Mouse (Mus musculus) forebrain, embryonic 13.5 days (tissue): ENCODE data around the gene Ap2a2. TPM values are rescaled to one million over a fixed set of nuclear protein-coding genes. Genes with fewer than 3 reads are reported as not detected.
"Not testable (repeated sequence)": the region's sequence is repeated elsewhere in the genome, so short reads cannot be mapped to it uniquely, and the experiment has no call there.

Experiments used
- ATAC-seq: fragments of 200-750 bp; cut with Nextera tagmentation; 2 replicates; pipeline ENCODE4 v1.8.0; 2017
- H3K27ac ChIP-seq: fragments of 300-500 bp; sonication (generic); 2 replicates; pipeline ENCODE4 v1.5.1; 2015; ENCODE audit warnings: inconsistent platforms, mild to moderate bottlenecking, moderate library complexity
- H3K27me3 ChIP-seq: fragments of 300-500 bp; sonication (generic); 2 replicates; pipeline ENCODE4 v1.6.1; 2015; ENCODE audit warnings: mild to moderate bottlenecking, inconsistent platforms
- H3K36me3 ChIP-seq: fragments of 300-500 bp; sonication (generic); 2 replicates; pipeline ENCODE4 v1.6.1; 2015; ENCODE audit warnings: mild to moderate bottlenecking, inconsistent platforms; ENCODE audit not compliant: poor library complexity, severe bottlenecking
- H3K4me1 ChIP-seq: fragments of 300-500 bp; sonication (generic); 2 replicates; pipeline ENCODE4 v1.6.1; 2015; ENCODE audit warnings: inconsistent platforms
- H3K4me2 ChIP-seq: fragments of 300-500 bp; sonication (generic); 2 replicates; pipeline ENCODE4 v1.6.1; 2015; ENCODE audit warnings: inconsistent platforms, mild to moderate bottlenecking, moderate library complexity
- H3K4me3 ChIP-seq: fragments of 300-500 bp; sonication (generic); 2 replicates; pipeline ENCODE4 v1.5.1; 2015; ENCODE audit warnings: mild to moderate bottlenecking, inconsistent platforms
- H3K9ac ChIP-seq: fragments of 300-500 bp; sonication (generic); 2 replicates; pipeline ENCODE4 v1.6.1; 2015; ENCODE audit warnings: mild to moderate bottlenecking, inconsistent platforms
- H3K9me3 ChIP-seq: fragments of 300-500 bp; sonication (generic); replicated peaks from 2 replicates; pipeline ENCODE4 v1.6.1; 2016; ENCODE audit warnings: inconsistent platforms
- WGBS: fragments of 180-500 bp; shearing (Covaris S2); methylation state at CpG from one replicate; pipeline ENCODE4 v1.1.7; 2015; 5-methylcytosine and 5-hydroxymethylcytosine counted together
- polyA plus RNA-seq: library from polyadenylated mRNA; unstranded; fragments of >200 nt; fragmentation: Nextera tagmentation; extraction: Ambion mirVana; gene quantifications from 2 replicates; pipeline ENCODE4 v1.2.1, GENCODE M21; 2015

The Ap2a2 gene
- polyA plus RNA-seq, 1 experiment from 2014 or later = 83.2 TPM

GRCm38 (mm10) chr7:141609719-141610514 lies 47.9 kb downstream of the Ap2a2 start:
- peaks cover 94% of the 10 kb centered on the region for H3K36me3 ChIP-seq
- H3K27me3 ChIP-seq = no peaks in the 10 kb centered on the region
- no peak overlapping the region for H3K4me3 ChIP-seq
- H3K4me1 ChIP-seq = no peaks in the 10 kb centered on the region
- WGBS = 80% methylated on average over 11 of the region's 11 CpGs
- no peak overlapping the region for H3K9ac ChIP-seq
- no peak overlapping the region for H3K4me2 ChIP-seq
- no peak for ATAC-seq
- no peaks in the 10 kb centered on the region for H3K9me3 ChIP-seq
- H3K27ac ChIP-seq = no peak overlapping the region

GRCm38 (mm10) chr7:141611711-141612370 lies 49.9 kb downstream of the Ap2a2 start:
- peaks cover 97% of the 10 kb centered on the region for H3K36me3 ChIP-seq
- no peak overlapping the region for H3K4me2 ChIP-seq
- no peaks in the 10 kb centered on the region for H3K27me3 ChIP-seq
- H3K27ac ChIP-seq = no peak overlapping the region
- no peak overlapping the region for H3K9ac ChIP-seq
- H3K4me1 ChIP-seq = no peaks in the 10 kb centered on the region
- 81% methylated on average over 8 of the region's 8 CpGs for WGBS
- H3K4me3 ChIP-seq = no peak overlapping the region
- H3K9me3 ChIP-seq = no peaks in the 10 kb centered on the region
- no peak for ATAC-seq

GRCm38 (mm10) chr7:141612371-141612760 lies 50.4 kb downstream of the Ap2a2 start:
- Histone ChIP-seq H3K27ac (no peak overlapping the region), H3K27me3 (no peaks in the 10 kb centered on the region), H3K9ac (no peak overlapping the region), H3K36me3 (peaks cover 98% of the 10 kb centered on the region), H3K4me2 (no peak overlapping the region), H3K4me1 (no peaks in the 10 kb centered on the region), H3K4me3 (no peak overlapping the region), H3K9me3 (no peaks in the 10 kb centered on the region)
- no peak for ATAC-seq
- WGBS = 93% methylated on average over 18 of the region's 18 CpGs

- Histone ChIP-seq H3K4me3 (no peak overlapping the region), H3K9ac (no peak overlapping the region), H3K4me2 (no peak overlapping the region), H3K9me3 (no peaks in the 10 kb centered on the region), H3K27ac (no peak overlapping the region), H3K4me1 (no peaks in the 10 kb centered on the region), H3K36me3 (peaks cover 94% of the 10 kb centered on the region), H3K27me3 (no peaks in the 10 kb centered on the region)
- WGBS = 89% methylated on average over 13 of the region's 13 CpGs
- no peak for ATAC-seq
Measured at GRCm38 (mm10) chr7:141612791-141613190, 50.8 kb downstream of the Ap2a2 start.

GRCm38 (mm10) chr7:141614329-141614832 lies 52.4 kb downstream of the Ap2a2 start:
- Histone ChIP-seq H3K36me3 (peaks cover 90% of the 10 kb centered on the region), H3K4me3 (no peak overlapping the region), H3K4me2 (no peak overlapping the region), H3K27ac (no peak overlapping the region), H3K4me1 (no peaks in the 10 kb centered on the region), H3K27me3 (no peaks in the 10 kb centered on the region), H3K9ac (no peak overlapping the region), H3K9me3 (no peaks in the 10 kb centered on the region)
- 96% methylated on average over 5 of the region's 5 CpGs for WGBS
- no peak for ATAC-seq

- no peak for ATAC-seq
- Histone ChIP-seq H3K9me3 (no peaks in the 10 kb centered on the region), H3K27me3 (no peaks in the 10 kb centered on the region), H3K4me1 (no peaks in the 10 kb centered on the region), H3K27ac (no peak overlapping the region), H3K9ac (no peak overlapping the region), H3K4me3 (no peak overlapping the region), H3K36me3 (peaks cover 93% of the 10 kb centered on the region), H3K4me2 (no peak overlapping the region)
- WGBS = 92% methylated on average over 2 of the region's 2 CpGs
Measured at GRCm38 (mm10) chr7:141624214-141624613, 62.2 kb downstream of the Ap2a2 start.

- H3K4me1 ChIP-seq = no peaks in the 10 kb centered on the region
- H3K36me3 ChIP-seq = peaks cover 97% of the 10 kb centered on the region
- H3K4me2 ChIP-seq = no peak overlapping the region
- ATAC-seq = no peak
- 96% methylated on average over 6 of the region's 6 CpGs for WGBS
- no peaks in the 10 kb centered on the region for H3K27me3 ChIP-seq
- no peak overlapping the region for H3K4me3 ChIP-seq
- no peak overlapping the region for H3K9ac ChIP-seq
- H3K27ac ChIP-seq = no peak overlapping the region
- no peaks in the 10 kb centered on the region for H3K9me3 ChIP-seq
Measured at GRCm38 (mm10) chr7:141625120-141625810, 63.3 kb downstream of the Ap2a2 start.

- H3K4me1 ChIP-seq = no peaks in the 10 kb centered on the region
- 100% methylated on average over 2 of the region's 2 CpGs for WGBS
- H3K4me2 ChIP-seq = no peak overlapping the region
- H3K27ac ChIP-seq = no peak overlapping the region
- H3K9ac ChIP-seq = no peak overlapping the region
- H3K36me3 ChIP-seq = peaks cover 97% of the 10 kb centered on the region
- H3K27me3 ChIP-seq = no peaks in the 10 kb centered on the region
- ATAC-seq = no peak
- no peak overlapping the region for H3K4me3 ChIP-seq
- H3K9me3 ChIP-seq = no peaks in the 10 kb centered on the region
Measured at GRCm38 (mm10) chr7:141628018-141628417, 66.0 kb downstream of the Ap2a2 start.

GRCm38 (mm10) chr7:141629241-141629640 lies 67.3 kb downstream of the Ap2a2 start:
- H3K4me3 ChIP-seq = no peak overlapping the region
- H3K4me2 ChIP-seq = no peak overlapping the region
- 93% methylated on average over 3 of the region's 3 CpGs for WGBS
- no peak for ATAC-seq
- peaks cover 96% of the 10 kb centered on the region for H3K36me3 ChIP-seq
- no peak overlapping the region for H3K27ac ChIP-seq
- H3K9ac ChIP-seq = no peak overlapping the region
- H3K9me3 ChIP-seq = no peaks in the 10 kb centered on the region
- H3K27me3 ChIP-seq = no peaks in the 10 kb centered on the region
- no peaks in the 10 kb centered on the region for H3K4me1 ChIP-seq

- H3K36me3 ChIP-seq = peaks cover 19% of the 10 kb centered on the region
- H3K27ac ChIP-seq, H3K9ac ChIP-seq, H3K4me1 ChIP-seq, H3K9me3 ChIP-seq, H3K4me3 ChIP-seq, H3K4me2 ChIP-seq, H3K27me3 ChIP-seq: not testable (repeated sequence)
- 84% methylated on average over 3 of the region's 3 CpGs for WGBS
- peak; percentile 62 for ATAC-seq
Measured at GRCm38 (mm10) chr7:141638077-141638476, 76.1 kb downstream of the Ap2a2 start.

GRCm38 (mm10) chr7:141638513-141639334 lies 76.8 kb downstream of the Ap2a2 start:
- H3K27ac ChIP-seq, H3K27me3 ChIP-seq, H3K4me1 ChIP-seq, H3K4me3 ChIP-seq, H3K4me2 ChIP-seq, H3K9me3 ChIP-seq, H3K9ac ChIP-seq: not testable (repeated sequence)
- peak; percentile 50 for ATAC-seq
- peaks cover 13% of the 10 kb centered on the region for H3K36me3 ChIP-seq
- WGBS = 93% methylated on average over 6 of the region's 8 CpGs
